Mouse (Mus musculus) liver, embryonic 14.5 days (tissue): ENCODE results near the gene Gga1. TPM values are rescaled to one million over a fixed set of nuclear protein-coding genes. Genes with fewer than 3 reads are reported as not detected.

ENCODE experiments used
- ATAC-seq: fragments of 200-750 bp; cut with Nextera tagmentation; 2 replicates; pipeline ENCODE4 v1.8.0; 2017; ENCODE audit warnings: moderate number of reproducible peaks, mild to moderate bottlenecking, moderate library complexity; ENCODE audit not compliant: insufficient read depth
- DNase-seq, 3 experiments: peaks; one replicate each; pipeline ENCODE4 v3.0.0-alpha.2; 2012 to 2013; ENCODE audit warnings: low read depth in 3 of 3, low spot score in 3 of 3
- H3K27ac ChIP-seq: fragments of 300-500 bp; sonication (generic); 2 replicates; pipeline ENCODE4 v1.5.1; 2014; ENCODE audit warnings: moderate library complexity, mild to moderate bottlenecking, control low read depth, inconsistent platforms
- H3K27me3 ChIP-seq: fragments of 300-500 bp; sonication (generic); 2 replicates; pipeline ENCODE4 v1.6.1; 2014; ENCODE audit warnings: mild to moderate bottlenecking, low read length, moderate library complexity; ENCODE audit not compliant: control insufficient read depth, insufficient read depth
- H3K36me3 ChIP-seq: fragments of 300-500 bp; sonication (generic); replicated peaks from 2 replicates; pipeline ENCODE4 v1.6.1; 2014; ENCODE audit warnings: low read depth; ENCODE audit not compliant: control insufficient read depth, insufficient read depth
- H3K4me1 ChIP-seq, 2 experiments: fragments of 200-500 bp in 1 of 2; fragments of 300-500 bp in 1 of 2; sonication (generic) in 1 of 2; replicated peaks; 2 replicates each; pipeline ENCODE4 v1.6.1; 2012 to 2014; ENCODE audit warnings: antibody characterized with exemption in 1 of 2, inconsistent platforms in 1 of 2, low read length in 1 of 2; ENCODE audit not compliant: control insufficient read depth in 2 of 2, insufficient read depth in 2 of 2
- H3K4me2 ChIP-seq: fragments of 300-500 bp; sonication (generic); 2 replicates; pipeline ENCODE4 v1.6.1; 2014; ENCODE audit warnings: low read depth, mild to moderate bottlenecking, control low read depth, moderate library complexity
- H3K4me3 ChIP-seq, 2 experiments: fragments of 200-500 bp in 1 of 2; fragments of 300-500 bp in 1 of 2; sonication (generic) in 1 of 2; 2 replicates each; pipeline ENCODE4 v1.5.1; 2012 to 2014; ENCODE audit warnings: low read depth in 2 of 2, low read length in 2 of 2, mild to moderate bottlenecking in 2 of 2, control low read depth in 1 of 2, inconsistent platforms in 1 of 2, moderate library complexity in 1 of 2; ENCODE audit not compliant: insufficient read depth in 1 of 2
- H3K9ac ChIP-seq: fragments of 300-500 bp; sonication (generic); replicated peaks from 2 replicates; pipeline ENCODE4 v1.6.1; 2014; ENCODE audit warnings: mild to moderate bottlenecking, control low read depth, moderate library complexity
- H3K9me3 ChIP-seq: fragments of 300-500 bp; sonication (generic); 2 replicates; pipeline ENCODE4 v1.6.1; 2016; ENCODE audit warnings: low read length, mixed read lengths; ENCODE audit not compliant: control insufficient read depth
- CTCF ChIP-seq: IDR thresholded peaks from 2 replicates; pipeline ENCODE4 v1.5.1; 2016; ENCODE audit warnings: antibody characterized with exemption, low read depth, control low read depth
- EP300 ChIP-seq: IDR thresholded peaks from 2 replicates; pipeline ENCODE4 v1.6.1; 2016; ENCODE audit warnings: antibody characterized with exemption, low read depth
- WGBS: fragments of 180-500 bp; shearing (Covaris S2); extraction: QIAGEN DNeasy Blood & Tissue Kit; methylation state at CpG from one replicate; pipeline ENCODE4 v1.1.7; 2014; ENCODE audit not compliant: insufficient replicate concordance; 5-methylcytosine and 5-hydroxymethylcytosine counted together
- polyA plus RNA-seq, 2 experiments: library from polyadenylated mRNA; depleted of rRNA in 1 of 2; stranded (reverse) in 1 of 2; unstranded in 1 of 2; fragments of >200 nt; fragmentation: Nextera tagmentation in 1 of 2; extraction: Ambion mirVana in 1 of 2; gene quantifications; 2 replicates each; pipeline versions ENCODE4 v1.2.1 to v1.2.3; 2012 to 2014

Gga1 gene
- polyA plus RNA-seq, 2 experiments = 13.6 to 16.6 TPM

GRCm38 (mm10) chr15:78835200-78836085 lies 41.5 kb upstream of the Gga1 start:
- TF ChIP-seq EP300 = no peak
- TF ChIP-seq CTCF = no peak
- ATAC-seq (peak; percentile 52; the same call in 1 of the 2 replicates), DNase-seq (peak; percentile 39 to 47 (median 41))
- Histone ChIP-seq H3K9me3 (no peaks in the 10 kb centered on the region), H3K9ac (no peak overlapping the region), H3K27ac (no peak overlapping the region), H3K4me3 (no peak overlapping the region), H3K27me3 (no peaks in the 10 kb centered on the region), H3K4me1 (peaks cover 12 to 23% of the 10 kb centered on the region in 2 experiments), H3K36me3 (no peaks in the 10 kb centered on the region), H3K4me2 (no peak overlapping the region)
- WGBS = 4% methylated on average over 12 of the region's 12 CpGs

- no peak overlapping the region for H3K4me2 ChIP-seq
- ATAC-seq (0 out of 2 replicates have a peak, but pooled peaks have one; percentile 3), DNase-seq (no peak)
- no peak overlapping the region for H3K9ac ChIP-seq
- peaks cover 12 to 20% of the 10 kb centered on the region in 2 experiments for H3K4me1 ChIP-seq
- no peak overlapping the region for H3K27ac ChIP-seq
- H3K9me3 ChIP-seq = no peaks in the 10 kb centered on the region
- TF ChIP-seq CTCF (no peak), EP300 (no peak)
- H3K4me3 ChIP-seq = no peak overlapping the region
- H3K27me3 ChIP-seq = peaks cover 4% of the 10 kb centered on the region
- H3K36me3 ChIP-seq = no peaks in the 10 kb centered on the region
- WGBS = 45% methylated on average over 8 of the region's 8 CpGs
Observed at GRCm38 (mm10) chr15:78836086-78836621, 40.8 kb upstream of the Gga1 start.

GRCm38 (mm10) chr15:78839744-78840143 lies 37.2 kb upstream of the Gga1 start:
- no peak overlapping the region for H3K27ac ChIP-seq
- no peaks in the 10 kb centered on the region for H3K36me3 ChIP-seq
- ATAC-seq (no peak), DNase-seq (no peak)
- peaks cover 9 to 11% of the 10 kb centered on the region in 2 experiments for H3K4me1 ChIP-seq
- no peaks in the 10 kb centered on the region for H3K9me3 ChIP-seq
- H3K27me3 ChIP-seq = peaks cover 39% of the 10 kb centered on the region
- TF ChIP-seq EP300 (no peak), CTCF (no peak)
- 36% methylated on average over 2 of the region's 2 CpGs for WGBS
- no peak overlapping the region for H3K4me3 ChIP-seq
- no peak overlapping the region for H3K9ac ChIP-seq
- no peak overlapping the region for H3K4me2 ChIP-seq

GRCm38 (mm10) chr15:78840241-78840640 lies 36.7 kb upstream of the Gga1 start:
- TF ChIP-seq CTCF = no peak
- H3K9ac ChIP-seq = no peak overlapping the region
- no peak overlapping the region for H3K4me3 ChIP-seq
- DNase-seq (peak in 1 of 3 experiments; percentile 37), ATAC-seq (peak; percentile 52)
- H3K9me3 ChIP-seq = no peaks in the 10 kb centered on the region
- WGBS = 51% methylated on average over 3 of the region's 3 CpGs
- peaks cover 6% of the 10 kb centered on the region in 2 experiments; a peak in 3 of 4 replicates for H3K4me1 ChIP-seq
- no peak overlapping the region for H3K27ac ChIP-seq
- H3K36me3 ChIP-seq = no peaks in the 10 kb centered on the region
- peaks cover 42% of the 10 kb centered on the region for H3K27me3 ChIP-seq
- no peak overlapping the region for H3K4me2 ChIP-seq

DNA sequence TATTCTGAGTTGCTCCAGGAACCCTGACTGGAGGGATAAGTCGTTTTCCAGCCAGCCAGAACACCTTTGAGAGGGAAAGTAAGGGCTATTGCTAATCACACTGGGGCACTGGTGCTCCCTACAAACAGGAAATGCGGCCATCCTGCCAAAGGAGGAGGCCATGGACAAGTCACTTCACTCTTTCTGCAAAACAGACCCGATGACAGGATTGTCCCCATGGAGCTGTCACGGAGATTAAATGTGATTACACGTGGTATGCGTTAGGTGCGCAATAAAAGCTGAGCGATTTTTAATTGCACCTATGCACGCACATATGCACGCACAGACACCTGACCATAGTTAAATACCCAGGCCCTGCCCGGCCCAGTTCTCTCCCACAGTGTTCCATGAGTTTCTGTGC lies 36.2 kb upstream of the Gga1 start:
- no peak overlapping the region for H3K27ac ChIP-seq
- no peak overlapping the region for H3K9ac ChIP-seq
- peaks cover 42% of the 10 kb centered on the region for H3K27me3 ChIP-seq
- 55% methylated on average over 11 of the region's 11 CpGs for WGBS
- H3K36me3 ChIP-seq = no peaks in the 10 kb centered on the region
- no peak overlapping the region for H3K4me2 ChIP-seq
- no peak for DNase-seq
- H3K9me3 ChIP-seq = no peaks in the 10 kb centered on the region
- no peak for ATAC-seq
- TF ChIP-seq CTCF (no peak), EP300 (no peak)
- H3K4me1 ChIP-seq = peaks cover under 1 to 6% of the 10 kb centered on the region in 2 experiments; a peak in 2 of 4 replicates
- H3K4me3 ChIP-seq = no peak overlapping the region
